Mouse (Mus musculus) heart, adult 2 months (tissue): ENCODE measurements around the gene Smg6. TPM values are rescaled to one million over a fixed set of nuclear protein-coding genes. Genes with fewer than 3 reads are reported as not detected.

Experiments
- DNase-seq, 2 experiments: peaks; one replicate each; pipeline ENCODE4 v3.0.0; 2021
- H3K27ac ChIP-seq: fragments of 200-600 bp; 2 replicates; pipeline ENCODE4 v1.8.1; 2022
- H3K27me3 ChIP-seq: fragments of 200-500 bp; 2 replicates; pipeline ENCODE4 v1.6.1; 2012; ENCODE audit warnings: mild to moderate bottlenecking, low read length, inconsistent platforms, mixed read lengths; ENCODE audit not compliant: control insufficient read depth, insufficient read depth
- H3K36me3 ChIP-seq: fragments of 200-500 bp; 2 replicates; pipeline ENCODE4 v1.6.1; 2012; ENCODE audit warnings: low read length, inconsistent platforms; ENCODE audit not compliant: control insufficient read depth, insufficient read depth
- H3K4me1 ChIP-seq: fragments of 200-500 bp; 2 replicates; pipeline ENCODE4 v1.6.1; 2011; ENCODE audit warnings: low read length; ENCODE audit not compliant: control insufficient read depth, insufficient read depth
- H3K4me3 ChIP-seq: fragments of 200-600 bp; 2 replicates; pipeline ENCODE4 v1.8.1; 2022
- H3K79me2 ChIP-seq: fragments of 200-500 bp; replicated peaks from 2 replicates; pipeline ENCODE4 v1.6.1; 2012; ENCODE audit warnings: mild to moderate bottlenecking, inconsistent platforms, low read length, moderate library complexity, mixed read lengths; ENCODE audit not compliant: control insufficient read depth, insufficient read depth
- H3K9ac ChIP-seq: fragments of 200-500 bp; 2 replicates; pipeline ENCODE4 v1.6.1; 2012; ENCODE audit warnings: low read depth, mild to moderate bottlenecking, control low read depth, inconsistent platforms, low read length, mixed read lengths
- CTCF ChIP-seq: fragments of 200-600 bp; IDR thresholded peaks from 2 replicates; pipeline ENCODE4 v1.8.1; 2022; ENCODE audit warnings: antibody characterized with exemption, mild to moderate bottlenecking, moderate library complexity
- EP300 ChIP-seq: fragments of 200-500 bp; IDR thresholded peaks from 2 replicates; pipeline ENCODE4 v1.6.1; 2011; ENCODE audit warnings: low read depth, low read length, control low read depth; ENCODE audit not compliant: insufficient read depth
- POLR2A ChIP-seq: fragments of 200-500 bp; IDR thresholded peaks from 2 replicates; pipeline ENCODE4 v1.6.1; 2011; ENCODE audit warnings: mild to moderate bottlenecking, low read depth, low read length, control low read depth; ENCODE audit not compliant: insufficient read depth
- WGBS: fragments of 180-500 bp; shearing (Covaris S2); methylation state at CpG from one replicate; pipeline ENCODE4 v1.1.7; 2018; 5-methylcytosine and 5-hydroxymethylcytosine counted together
- intact Hi-C: fragments of 180-260 bp; cut with DNase I; formaldehyde crosslinking; loops from one replicate; pipeline ENCODE4 v1.15.1; 2025
- polyA plus RNA-seq: library from polyadenylated mRNA; depleted of rRNA; stranded (reverse); fragments of >200 nt; gene quantifications from 2 replicates; pipeline ENCODE4 v1.2.3, GENCODE M21; 2012
- total RNA-seq, 2 experiments: library from RNA; stranded (reverse); gene quantifications; 2 replicates each; pipeline ENCODE4 v1.2.3; 2021

Smg6 gene
- total and polyA plus RNA-seq, 3 experiments, result 17.8 to 19.5 (median 18.1) TPM

GRCm38 (mm10) chr11:75092159-75092558, 166.5 kb downstream of the Smg6 start:
- Histone ChIP-seq H3K36me3 (peaks cover 4% of the 10 kb centered on the region; the same call in 1 of the 2 replicates), H3K27ac (peak overlapping the region; percentile 15), H3K4me1 (peaks cover 5% of the 10 kb centered on the region), H3K27me3 (no peaks in the 10 kb centered on the region), H3K4me3 (no peak overlapping the region), H3K79me2 (no peaks in the 10 kb centered on the region), H3K9ac (no peak overlapping the region)
- intact Hi-C loops, result no loop called here
- TF ChIP-seq CTCF (no peak), POLR2A (no peak), EP300 (no peak)
- WGBS, result 26% methylated on average over 3 of the region's 3 CpGs
- DNase-seq, result peak; percentile 48 to 57

GRCm38 (mm10) chr11:75092656-75093055, 167.0 kb downstream of the Smg6 start:
- Histone ChIP-seq H3K27me3 (no peaks in the 10 kb centered on the region), H3K27ac (peak overlapping the region; percentile 15), H3K79me2 (no peaks in the 10 kb centered on the region), H3K9ac (no peak overlapping the region), H3K36me3 (peaks cover 4% of the 10 kb centered on the region; the same call in 1 of the 2 replicates), H3K4me1 (peaks cover 5% of the 10 kb centered on the region), H3K4me3 (no peak overlapping the region)
- peak; percentile 58 to 66 for DNase-seq
- intact Hi-C loops, result no loop called here
- WGBS, result 51% methylated on average over 5 of the region's 5 CpGs
- peak; percentile 39 for TF ChIP-seq CTCF
- no peak for TF ChIP-seq EP300
- TF ChIP-seq POLR2A, result no peak

GRCm38 (mm10) chr11:75094759-75095158, 169.1 kb downstream of the Smg6 start:
- H3K36me3 ChIP-seq, result peaks cover 4% of the 10 kb centered on the region; the same call in 1 of the 2 replicates
- no peaks in the 10 kb centered on the region for H3K27me3 ChIP-seq
- H3K4me1 ChIP-seq, result peaks cover 5% of the 10 kb centered on the region
- DNase-seq, result no peak
- intact Hi-C loops, result no loop called here
- no peak overlapping the region for H3K9ac ChIP-seq
- 97% methylated on average over 1 of the region's 1 CpGs for WGBS
- H3K4me3 ChIP-seq, result no peak overlapping the region
- no peaks in the 10 kb centered on the region for H3K79me2 ChIP-seq
- H3K27ac ChIP-seq, result no peak overlapping the region
- TF ChIP-seq POLR2A (no peak), EP300 (no peak), CTCF (no peak)

GRCm38 (mm10) chr11:75102763-75103339, 177.2 kb downstream of the Smg6 start:
- intact Hi-C loops, result no loop called here
- H3K9ac ChIP-seq, result no peak overlapping the region
- peaks cover 11% of the 10 kb centered on the region for H3K4me1 ChIP-seq
- H3K27ac ChIP-seq, result peak overlapping the region; percentile 13; the same call in 1 of the 2 replicates
- H3K79me2 ChIP-seq, result no peaks in the 10 kb centered on the region
- no peak overlapping the region for H3K4me3 ChIP-seq
- TF ChIP-seq POLR2A (no peak), EP300 (no peak), CTCF (no peak)
- peaks cover 7% of the 10 kb centered on the region for H3K36me3 ChIP-seq
- no peaks in the 10 kb centered on the region for H3K27me3 ChIP-seq
- 67% methylated on average over 5 of the region's 5 CpGs for WGBS
- no peak for DNase-seq

GRCm38 (mm10) chr11:75106614-75107013, 181.0 kb downstream of the Smg6 start:
- DNase-seq, result no peak

GRCm38 (mm10) chr11:75108909-75109308, 183.3 kb downstream of the Smg6 start:
- H3K36me3 ChIP-seq, result 0 out of 2 replicates have a peak, but pooled peaks cover 2% of the 10 kb centered on the region
- no peak overlapping the region for H3K4me3 ChIP-seq
- H3K27ac ChIP-seq, result no peak overlapping the region
- H3K79me2 ChIP-seq, result no peaks in the 10 kb centered on the region
- no peak overlapping the region for H3K9ac ChIP-seq
- peaks cover 1% of the 10 kb centered on the region for H3K4me1 ChIP-seq
- DNase-seq, result no peak
- intact Hi-C loops, result no loop called here
- TF ChIP-seq CTCF, result no peak
- no peaks in the 10 kb centered on the region for H3K27me3 ChIP-seq

More at GRCm38 (mm10) chr11:75106614-75107013, 181.0 kb downstream of the Smg6 start:
- Histone ChIP-seq H3K27me3 (no peaks in the 10 kb centered on the region), H3K27ac (no peak overlapping the region), H3K4me1 (peaks cover 5% of the 10 kb centered on the region), H3K79me2 (no peaks in the 10 kb centered on the region), H3K36me3 (0 out of 2 replicates have a peak, but pooled peaks cover 2% of the 10 kb centered on the region), H3K9ac (no peak overlapping the region), H3K4me3 (no peak overlapping the region)
- intact Hi-C loops, result no loop called here
- 56% methylated on average over 5 of the region's 5 CpGs for WGBS
- no peak for TF ChIP-seq EP300
- no peak for TF ChIP-seq CTCF
- no peak for TF ChIP-seq POLR2A
